Mouse (Mus musculus) hematopoietic stem cell, adult 5-6 weeks (primary cell): ENCODE results near the gene Sestd1. TPM values are rescaled to one million over a fixed set of nuclear protein-coding genes. Genes with fewer than 3 reads are reported as not detected.

Experiments
- ATAC-seq, 2 experiments: fragments of 125-278 bp in 1 of 2; replicated peaks in 1 of 2; 2 replicates each; pipeline ENCODE4 v1.8.0; 2016 to 2017; ENCODE audit warnings: inconsistent platforms in 2 of 2, mild to moderate bottlenecking in 2 of 2, moderate number of reproducible peaks in 2 of 2, low read depth in 1 of 2, moderate TSS enrichment in 1 of 2; ENCODE audit not compliant: low FRiP score in 2 of 2, poor library complexity in 2 of 2, severe bottlenecking in 2 of 2, insufficient read depth in 1 of 2, low TSS enrichment in 1 of 2
- total RNA-seq: library from RNA; stranded (forward); fragments of 172-1452, 232-1000 nt; gene quantifications from 2 replicates; pipeline ENCODE4 v1.2.3, GENCODE M21; 2017

The Sestd1 gene
- total RNA-seq, 1 experiment from 2014 or later, result 29.4 TPM

DNA sequence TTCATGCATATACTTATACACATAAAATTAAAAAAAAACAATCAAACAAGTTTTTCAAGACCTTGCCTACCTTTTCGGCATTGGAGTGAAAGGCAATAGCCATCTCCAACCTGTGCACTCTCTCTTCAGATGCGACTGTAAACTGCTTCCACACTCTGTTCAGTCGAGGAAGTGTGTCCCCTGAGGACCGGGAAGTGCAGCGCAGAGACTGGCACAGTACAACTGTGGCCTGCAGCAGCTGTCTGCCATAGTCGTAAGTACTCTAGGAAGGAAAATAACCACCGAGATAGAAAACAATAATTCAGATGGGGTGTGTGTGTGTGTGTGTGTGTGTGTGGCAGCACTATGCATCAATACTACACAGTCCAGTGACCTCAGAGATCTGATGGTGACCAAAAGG is 89.5 kb downstream of the Sestd1 start:
- ATAC-seq, result no peak

DNA sequence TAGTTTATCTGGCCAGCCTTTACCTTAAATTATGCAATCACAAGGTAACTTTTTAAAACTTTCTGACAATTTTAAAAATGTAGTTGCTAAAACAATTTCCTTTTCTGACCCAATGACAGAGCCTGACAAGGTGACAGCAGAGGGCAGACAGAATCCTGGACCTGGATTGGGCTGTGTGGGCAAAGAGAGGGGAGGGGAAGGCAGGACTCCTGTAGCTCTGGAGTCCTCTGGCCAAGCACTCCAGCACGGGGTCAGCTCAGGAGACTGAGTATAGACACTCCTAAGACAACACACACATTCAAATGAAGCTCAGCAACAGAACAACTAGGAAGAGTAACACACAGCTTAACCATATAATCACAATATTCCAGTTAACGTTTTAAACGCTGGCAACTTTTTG is 90.1 kb downstream of the Sestd1 start:
- no peak for ATAC-seq

DNA sequence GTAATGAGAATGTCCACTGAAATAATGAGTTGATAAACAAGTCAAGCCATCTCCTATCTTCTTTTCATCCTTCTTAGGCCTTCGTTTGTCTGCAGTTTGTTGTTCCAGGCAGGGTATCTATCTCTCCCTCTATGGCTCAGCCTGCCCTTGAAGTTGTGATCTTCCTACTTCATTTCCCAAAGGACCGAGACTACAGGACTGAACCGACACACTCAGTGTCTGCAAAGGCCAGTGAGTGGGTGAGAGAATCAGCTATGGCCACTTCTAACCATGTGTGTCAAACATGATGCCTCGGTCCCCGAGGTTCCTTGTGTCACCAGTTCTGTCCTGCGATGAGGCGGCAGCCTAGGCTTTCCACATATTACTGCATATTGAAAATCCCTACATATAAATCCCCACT is 90.7 kb downstream of the Sestd1 start:
- ATAC-seq, result no peak

DNA sequence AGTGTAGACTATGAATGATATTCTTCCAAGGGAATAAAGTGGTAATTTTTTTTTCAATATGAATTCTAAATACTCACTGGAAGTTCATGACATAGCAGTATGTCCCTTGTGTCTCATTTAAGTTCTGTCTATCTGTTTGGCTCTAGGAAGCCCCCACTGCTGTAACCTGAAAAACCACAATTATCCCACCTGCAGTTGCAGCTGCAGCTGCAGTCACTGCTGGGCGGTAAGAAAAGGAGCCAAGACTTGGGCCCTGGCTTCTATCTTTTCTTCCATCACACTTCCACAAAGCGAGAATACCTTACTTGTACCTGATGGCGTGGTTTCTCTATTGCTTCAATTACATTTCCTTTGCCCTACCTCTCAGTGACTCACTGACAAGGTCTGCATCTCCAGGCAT is 92.9 kb downstream of the Sestd1 start:
- no peak for ATAC-seq

DNA sequence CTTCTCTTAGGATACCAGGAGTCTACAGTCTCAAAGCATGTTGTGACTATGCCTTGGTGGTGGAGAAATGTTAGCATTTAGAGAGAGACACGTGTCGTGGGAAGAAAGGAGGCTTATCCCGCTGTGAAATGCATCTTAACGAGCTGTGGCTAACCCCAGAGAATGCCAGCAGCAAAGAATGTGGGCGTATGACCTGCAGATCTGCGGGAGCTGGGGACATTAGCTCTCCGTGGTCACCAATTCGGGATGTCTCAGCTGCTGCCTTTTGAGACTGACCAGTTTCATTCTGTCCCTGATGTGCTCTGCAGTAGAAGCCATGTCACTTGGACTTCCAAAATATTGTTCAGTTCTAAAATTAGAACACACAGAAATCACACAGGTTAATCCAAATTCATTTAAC is 93.5 kb downstream of the Sestd1 start:
- no peak for ATAC-seq

DNA sequence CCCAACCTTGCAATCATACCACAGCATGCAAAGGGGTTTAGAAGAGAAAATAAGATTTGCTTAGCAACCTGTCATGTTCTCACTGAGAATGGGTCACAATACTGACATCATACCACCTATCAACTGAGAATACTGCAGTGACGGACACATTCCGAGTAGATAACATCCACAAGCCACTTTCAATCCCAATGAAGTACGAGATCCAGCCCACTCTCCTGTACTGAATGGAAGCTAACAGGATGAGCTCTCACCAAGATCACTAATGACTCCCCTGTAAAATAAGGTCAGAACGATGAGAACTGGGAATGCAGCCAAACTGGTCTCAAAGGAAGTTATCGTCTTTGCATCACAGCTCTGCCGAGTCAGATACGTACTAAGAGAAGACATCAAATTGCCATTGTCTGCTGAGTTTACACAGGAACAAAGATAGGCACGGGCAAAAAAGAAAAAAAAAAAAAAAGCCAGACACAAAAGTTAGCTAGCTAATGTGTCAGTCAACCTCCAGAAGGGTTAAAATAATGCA is 96.3 kb downstream of the Sestd1 start:
- no peak for ATAC-seq

DNA sequence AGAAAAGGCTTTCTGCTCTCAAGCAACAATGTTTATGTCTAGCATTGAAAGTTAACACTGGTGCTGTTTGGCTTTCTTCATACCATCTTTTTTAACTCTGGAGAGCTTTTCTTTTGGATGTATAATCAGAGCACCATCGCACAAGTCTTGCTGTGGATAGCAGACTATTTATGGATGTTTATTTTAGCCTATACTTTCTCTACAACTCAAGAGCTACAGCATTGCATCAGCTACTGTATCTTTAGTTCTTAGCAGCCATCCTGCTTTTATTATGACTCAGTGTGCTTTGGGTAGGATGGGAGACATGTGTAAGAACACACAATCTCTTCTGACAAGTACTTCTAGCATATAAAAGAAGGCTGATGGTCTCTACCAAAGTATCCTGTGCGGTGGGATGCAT is 96.7 kb downstream of the Sestd1 start:
- no peak for ATAC-seq

DNA sequence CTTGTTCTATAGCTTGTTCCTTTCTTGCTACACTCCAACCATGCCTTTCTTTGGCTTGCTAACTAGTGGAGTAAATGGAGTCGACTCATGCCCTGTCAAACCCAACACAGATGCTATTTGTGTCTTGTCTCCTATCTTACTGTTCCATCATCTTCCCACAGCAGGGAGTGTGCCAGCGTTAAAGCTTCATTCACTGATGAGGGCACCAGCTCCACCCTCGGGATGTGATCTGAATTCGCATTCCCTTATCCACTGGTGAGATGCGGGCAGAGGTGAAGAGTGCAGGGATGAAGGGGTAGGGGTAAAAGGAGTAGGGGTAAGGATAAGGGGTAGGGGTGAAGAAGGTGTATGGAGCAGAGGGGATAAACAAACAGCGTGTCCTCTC is 97.4 kb downstream of the Sestd1 start:
- no peak for ATAC-seq

DNA sequence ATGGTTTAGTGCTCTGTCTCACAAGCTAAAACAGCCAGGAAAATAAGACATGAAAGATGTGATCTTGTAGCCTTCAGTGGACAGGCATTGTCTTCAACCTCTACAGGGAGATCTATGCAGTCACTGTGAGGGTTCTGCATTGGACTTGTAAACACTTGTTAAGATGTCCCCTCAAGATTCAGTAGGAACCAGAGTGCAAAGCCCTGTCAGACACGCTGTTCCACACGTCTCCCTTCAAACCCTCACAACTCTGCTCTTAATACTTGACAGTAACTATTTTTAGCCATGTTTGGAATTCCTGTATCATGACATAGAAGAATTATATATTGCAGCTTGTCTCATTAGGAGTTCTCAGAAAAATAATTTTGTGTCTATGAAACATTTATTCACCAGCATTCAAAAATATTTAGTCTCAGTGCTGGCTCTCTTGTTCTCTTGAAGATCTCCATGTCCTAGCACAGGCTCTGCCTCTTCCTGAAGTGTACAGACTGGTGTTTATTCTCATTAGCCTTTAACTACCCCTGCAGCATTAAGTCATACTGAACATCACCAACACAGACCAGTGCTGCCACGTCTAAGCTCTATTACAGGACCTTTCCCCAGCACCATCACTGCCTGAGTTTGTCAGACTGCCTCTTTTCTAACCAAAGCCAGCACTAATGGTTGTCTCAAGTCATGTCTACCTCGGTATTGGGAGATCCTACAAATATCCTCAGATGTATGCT is 98.0 kb downstream of the Sestd1 start:
- ATAC-seq, result no peak

DNA sequence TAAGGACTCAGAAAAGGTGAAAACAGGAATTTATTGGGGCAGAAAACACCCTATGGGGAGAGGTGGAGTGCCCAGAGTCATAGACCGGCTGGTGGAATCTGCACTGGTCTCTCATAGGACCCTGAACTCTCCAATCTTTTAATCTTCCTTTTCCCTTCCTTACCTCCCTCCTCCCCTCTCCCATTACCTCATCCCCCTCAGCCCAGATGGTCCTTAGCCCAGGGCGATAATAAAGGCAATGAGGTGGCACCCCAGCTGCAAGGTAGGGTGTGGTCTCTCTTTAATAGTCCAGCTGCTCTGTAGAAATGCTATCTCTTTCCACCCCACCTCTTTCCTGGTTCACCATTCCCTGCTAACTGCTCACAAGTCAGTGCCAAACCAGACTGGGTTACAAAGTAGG is 102.9 kb downstream of the Sestd1 start:
- no peak for ATAC-seq

DNA sequence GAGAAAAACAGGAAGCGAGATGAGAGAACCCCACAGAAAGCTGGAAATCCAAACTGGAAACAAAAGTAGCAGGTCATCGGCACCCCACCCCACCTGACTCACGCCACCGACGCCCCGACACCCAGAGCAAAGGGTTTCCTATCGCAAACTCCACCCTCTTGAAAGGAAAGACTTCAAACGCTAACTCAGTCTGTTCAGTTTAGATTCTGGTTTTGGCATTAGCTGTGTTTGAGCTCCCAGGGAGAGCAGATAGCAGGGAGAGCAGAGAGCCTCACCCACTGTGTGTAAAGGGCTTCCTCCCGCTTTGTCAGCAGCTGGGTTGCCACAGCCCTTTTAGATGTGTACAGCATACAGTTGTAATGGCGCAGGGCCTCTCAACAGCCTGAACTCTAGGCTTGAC is 104.0 kb downstream of the Sestd1 start:
- ATAC-seq, result peak; percentile 47 to 58

DNA sequence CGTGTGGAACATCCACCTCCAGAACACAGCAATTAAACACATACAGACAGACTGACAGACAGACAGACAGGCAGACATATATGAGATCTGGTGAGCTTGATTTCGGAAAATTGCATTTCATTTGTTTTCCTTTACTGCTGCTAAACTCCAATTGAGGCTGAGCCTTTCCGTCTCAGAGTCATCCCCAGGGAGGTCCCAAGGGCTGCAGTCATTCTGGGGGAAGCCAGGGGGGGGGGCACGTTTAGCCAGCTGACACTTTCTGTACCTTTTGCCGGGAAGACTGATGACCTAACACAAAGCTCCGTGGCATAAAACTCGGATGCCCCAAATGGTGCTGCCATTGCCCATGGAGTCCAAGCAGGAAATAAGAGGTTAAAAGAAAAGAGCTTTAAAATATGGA is 105.0 kb downstream of the Sestd1 start:
- ATAC-seq, result no peak

DNA sequence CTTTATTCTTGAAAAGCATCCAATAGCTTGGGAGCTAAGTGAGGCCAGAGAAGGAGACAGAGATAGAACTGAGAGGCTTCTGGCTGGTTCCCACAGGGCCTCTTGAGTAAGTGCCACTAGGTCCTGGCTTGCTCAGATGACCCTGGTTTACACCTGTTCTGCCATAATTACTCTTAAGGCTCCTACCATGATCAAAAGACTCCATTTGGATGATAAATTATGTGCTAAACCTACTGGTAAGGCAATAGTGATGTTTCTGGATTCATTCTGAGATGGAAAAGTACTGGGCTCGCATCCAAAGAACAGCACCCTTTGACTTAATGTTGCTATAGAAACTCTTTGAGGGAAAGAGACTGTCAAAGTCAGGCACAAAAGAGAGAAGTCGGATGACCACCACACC is 106.1 kb downstream of the Sestd1 start:
- no peak for ATAC-seq

DNA sequence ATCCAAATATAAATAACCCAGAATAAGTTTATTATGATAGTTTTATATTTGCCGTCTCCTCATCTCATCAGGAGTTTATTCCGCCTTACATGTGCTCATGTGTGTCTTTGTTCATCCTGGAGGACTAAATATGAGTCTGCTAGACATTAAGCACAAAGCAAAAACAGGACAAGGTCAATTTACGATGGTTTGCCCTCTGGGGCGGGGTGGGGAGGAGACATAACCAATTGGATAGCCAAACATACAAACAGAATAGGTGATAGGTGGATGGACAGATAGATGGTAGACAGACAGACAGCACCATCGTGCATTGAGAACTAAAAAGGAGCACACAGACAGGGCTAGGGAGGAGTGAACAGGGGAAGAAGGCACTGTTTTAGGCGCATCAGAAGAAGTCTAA is 106.6 kb downstream of the Sestd1 start:
- ATAC-seq, result no peak

DNA sequence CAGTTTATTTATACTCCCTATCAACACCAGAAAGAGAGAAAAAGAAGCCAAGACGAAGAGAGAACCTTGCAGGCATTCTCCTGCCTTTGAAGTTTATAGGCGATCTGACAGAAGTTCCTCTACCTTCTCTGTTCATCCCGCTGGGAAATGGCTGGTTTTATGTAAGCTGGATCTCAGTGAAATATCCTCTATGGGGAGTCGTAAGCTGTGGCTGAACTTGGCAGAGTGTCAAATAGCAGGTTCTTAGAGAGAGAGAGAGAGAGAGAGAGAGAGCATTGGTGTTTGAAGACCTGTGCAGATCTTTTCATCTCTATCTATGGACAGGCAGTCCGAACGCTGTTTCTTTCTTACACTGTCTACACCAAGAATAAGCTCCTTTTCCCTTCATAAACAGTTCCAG is 107.0 kb downstream of the Sestd1 start:
- ATAC-seq, result no peak

DNA sequence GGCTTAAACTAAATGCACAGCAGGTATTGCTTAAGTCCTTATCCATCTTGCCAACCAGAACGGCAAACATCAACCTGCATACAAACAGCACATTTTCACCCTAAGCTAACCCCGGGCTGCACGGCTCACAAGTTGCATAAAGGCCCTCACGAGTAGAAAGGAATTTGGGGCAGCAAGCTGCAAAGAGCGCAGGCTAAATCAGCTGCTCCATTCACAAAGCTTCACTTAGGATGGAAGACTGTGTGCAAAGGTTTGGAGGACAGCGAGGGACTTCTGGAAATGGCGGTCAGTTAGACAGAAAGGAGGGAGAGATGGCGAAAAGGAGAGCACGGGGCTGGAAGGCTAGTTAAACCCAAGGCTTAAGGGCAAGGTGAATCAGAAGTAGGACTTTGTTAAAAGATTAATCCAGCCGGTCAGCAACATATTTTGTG is 108.1 kb downstream of the Sestd1 start:
- ATAC-seq, result no peak

DNA sequence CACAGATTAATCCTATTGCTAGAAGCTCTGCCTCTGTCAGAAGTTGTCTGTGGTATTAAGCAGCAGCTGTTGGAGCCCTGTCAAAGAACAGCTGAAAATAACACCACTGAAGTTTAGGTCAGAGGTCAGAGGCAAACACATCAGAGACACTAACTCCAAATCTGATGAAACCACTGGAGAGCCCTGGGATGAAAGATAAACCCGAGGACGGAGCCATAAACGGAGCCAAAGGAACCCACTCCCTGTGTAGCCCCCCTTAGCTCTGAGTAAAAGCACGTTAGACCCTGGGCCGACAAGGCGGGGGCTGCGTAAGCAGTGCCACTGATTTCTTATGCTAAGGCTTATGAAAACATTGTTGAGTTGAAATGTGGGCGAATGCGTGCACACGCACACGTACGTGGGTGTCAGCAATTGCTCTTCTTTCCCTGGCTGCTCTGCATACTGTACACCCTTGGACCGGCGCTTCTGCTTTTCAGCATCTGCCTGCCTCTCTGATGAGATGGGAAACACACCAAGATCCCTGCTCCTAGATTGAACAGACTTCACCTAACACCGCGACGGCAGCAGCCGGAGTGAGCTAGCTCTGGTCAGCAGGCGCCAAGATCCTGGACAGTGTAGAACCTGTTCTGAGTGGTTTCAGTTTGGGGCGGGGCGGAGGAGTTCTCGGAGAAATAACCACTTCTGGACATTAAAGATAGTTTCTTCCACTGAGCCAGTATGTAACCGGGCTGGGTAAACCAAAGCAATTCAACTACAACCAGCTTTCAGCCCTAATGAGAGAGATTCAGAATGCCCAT is 108.8 kb downstream of the Sestd1 start:
- no peak for ATAC-seq

DNA sequence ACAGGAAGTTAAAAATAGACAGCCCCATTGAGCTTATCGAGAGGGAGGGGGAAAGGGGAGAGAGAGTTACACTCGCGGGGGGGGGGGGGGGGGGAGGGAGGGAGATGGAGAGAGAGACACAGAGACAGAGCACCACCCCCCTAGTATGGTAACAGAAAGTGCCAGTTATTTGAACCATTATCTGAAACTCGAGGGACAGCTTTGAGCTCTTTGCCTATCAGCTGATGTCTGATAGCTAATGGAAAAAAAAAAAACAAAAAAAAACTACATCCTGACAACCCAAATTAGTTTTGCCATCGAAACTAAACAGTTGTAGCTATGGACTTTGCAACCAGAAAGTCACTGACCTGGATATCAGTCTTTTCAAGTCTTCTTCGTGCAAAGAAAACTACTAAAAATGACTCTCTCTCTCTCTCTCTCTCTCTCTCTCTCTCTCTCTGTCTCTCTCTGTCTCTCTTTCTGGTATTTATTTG is 109.7 kb downstream of the Sestd1 start, which contains the start of gene Ccdc141:
Gene Ccdc141, minus strand, starts transcription at position 4 of the 473 bp plus-strand sequence.
- no peak for ATAC-seq
